ENCODE assay signal across 8 mouse cellular contexts in genomic region chr3:96334175-96335162, GRCm38 (mm10). TPM values are rescaled to one million over a fixed set of nuclear protein-coding genes. Genes with fewer than 3 reads are reported as not detected.
A peak's percentile ranks its signal among the peaks of the same experiment; 100 is the strongest.
DNase-seq lines count a peak whose midpoint lies in the region; ATAC-seq and TF ChIP-seq lines count a peak whose summit lies in the region.

No protein-coding gene starts in this region.

- no peak overlapping the region for H3K27ac ChIP-seq in midbrain, embryonic 12.5 days (replicated peaks)
- H3K27ac ChIP-seq in midbrain, embryonic 15.5 days, result no peak overlapping the region
- H3K27ac ChIP-seq in embryonic facial prominence, embryonic 13.5 days, result no peak overlapping the region
- no peak overlapping the region for H3K27ac ChIP-seq in limb, embryonic 14.5 days (replicated peaks; ENCODE audit: low read depth, low read length)
- H3K27ac ChIP-seq in stomach, embryonic 15.5 days, result no peak overlapping the region
- H3K27ac ChIP-seq in thymus, adult 2 months (ENCODE audit: control insufficient read depth, insufficient read depth, low read length), result no peak overlapping the region

- WGBS in midbrain, embryonic 12.5 days, result 3% methylated on average over 36 of the region's 36 CpGs
- 3% methylated on average over 36 of the region's 36 CpGs for WGBS in midbrain, embryonic 15.5 days
- 2% methylated on average over 36 of the region's 36 CpGs for WGBS in embryonic facial prominence, embryonic 13.5 days
- WGBS in limb, embryonic 14.5 days, result 3% methylated on average over 36 of the region's 36 CpGs
- WGBS in stomach, embryonic 15.5 days, result 5% methylated on average over 36 of the region's 36 CpGs
- 10% methylated on average over 36 of the region's 36 CpGs for WGBS in thymus, adult 2 months

- ATAC-seq in midbrain, embryonic 12.5 days (ENCODE audit: low FRiP score, low read depth), result no peak
- no peak for ATAC-seq in midbrain, embryonic 15.5 days (replicated peaks)
- ATAC-seq in embryonic facial prominence, embryonic 13.5 days (ENCODE audit: insufficient number of reproducible peaks, insufficient read depth, low FRiP score, low TSS enrichment, low read depth), result no peak
- no peak for ATAC-seq in limb, embryonic 14.5 days (ENCODE audit: low FRiP score, low read depth)
- ATAC-seq in stomach, embryonic 15.5 days (ENCODE audit: insufficient read depth, low FRiP score, low read depth), result no peak

- peaks cover 96% of the 10 kb centered on the region for H3K27me3 ChIP-seq in midbrain, embryonic 12.5 days
- H3K27me3 ChIP-seq in midbrain, embryonic 15.5 days (replicated peaks), result peaks cover 95% of the 10 kb centered on the region
- peaks cover 99% of the 10 kb centered on the region for H3K27me3 ChIP-seq in embryonic facial prominence, embryonic 13.5 days
- H3K27me3 ChIP-seq in limb, embryonic 14.5 days (ENCODE audit: control insufficient read depth, insufficient read depth, low read length), result peaks cover 96% of the 10 kb centered on the region
- H3K27me3 ChIP-seq in stomach, embryonic 15.5 days (replicated peaks), result peaks cover 78% of the 10 kb centered on the region
- peaks cover 17% of the 10 kb centered on the region for H3K27me3 ChIP-seq in thymus, adult 2 months (ENCODE audit: control insufficient read depth, insufficient read depth, low read length)

- no peak overlapping the region for H3K9ac ChIP-seq in midbrain, embryonic 12.5 days (replicated peaks)
- no peak overlapping the region for H3K9ac ChIP-seq in midbrain, embryonic 15.5 days
- H3K9ac ChIP-seq in embryonic facial prominence, embryonic 13.5 days, result no peak overlapping the region
- no peak overlapping the region for H3K9ac ChIP-seq in limb, embryonic 14.5 days (ENCODE audit: low read depth, low read length, severe bottlenecking)
- H3K9ac ChIP-seq in stomach, embryonic 15.5 days, result no peak overlapping the region

- no peak for DNase-seq in limb, embryonic 14.5 days (ENCODE audit: low spot score)
- DNase-seq in right cerebral cortex, adult 2 months (ENCODE audit: low spot score in 2 of 2), result no peak
- no peak for DNase-seq in spleen, postnatal 36 days (ENCODE audit: low spot score in 2 of 2)
- DNase-seq in thymus, adult 2 months, result no peak

- H3K9me3 ChIP-seq in midbrain, embryonic 12.5 days, result no peaks in the 10 kb centered on the region
- no peaks in the 10 kb centered on the region for H3K9me3 ChIP-seq in midbrain, embryonic 15.5 days
- no peaks in the 10 kb centered on the region for H3K9me3 ChIP-seq in embryonic facial prominence, embryonic 13.5 days
- H3K9me3 ChIP-seq in limb, embryonic 14.5 days (ENCODE audit: control insufficient read depth, low read length), result no peaks in the 10 kb centered on the region
- H3K9me3 ChIP-seq in stomach, embryonic 15.5 days, result no peaks in the 10 kb centered on the region

- peaks cover 7% of the 10 kb centered on the region for H3K4me1 ChIP-seq in midbrain, embryonic 12.5 days
- H3K4me1 ChIP-seq in midbrain, embryonic 15.5 days, result no peaks in the 10 kb centered on the region
- H3K4me1 ChIP-seq in embryonic facial prominence, embryonic 13.5 days, result peaks cover 6% of the 10 kb centered on the region; the same call in 1 of the 2 replicates
- no peaks in the 10 kb centered on the region for H3K4me1 ChIP-seq in limb, embryonic 14.5 days (ENCODE audit: control insufficient read depth, insufficient read depth, low read length)
- no peaks in the 10 kb centered on the region for H3K4me1 ChIP-seq in stomach, embryonic 15.5 days
- peaks cover 16% of the 10 kb centered on the region for H3K4me1 ChIP-seq in thymus, adult 2 months (replicated peaks; ENCODE audit: control insufficient read depth, insufficient read depth, low read length)

- no peak for TF ChIP-seq CTCF in thymus, adult 2 months (IDR thresholded peaks at IDR 0.05; ENCODE audit: borderline replicate concordance, control insufficient read depth, extremely low read depth, insufficient read depth, low read length, poor library complexity)

- H3K36me3 ChIP-seq in midbrain, embryonic 12.5 days, result no peaks in the 10 kb centered on the region
- H3K36me3 ChIP-seq in midbrain, embryonic 15.5 days (replicated peaks), result no peaks in the 10 kb centered on the region
- H3K36me3 ChIP-seq in embryonic facial prominence, embryonic 13.5 days, result no peaks in the 10 kb centered on the region
- H3K36me3 ChIP-seq in limb, embryonic 14.5 days (ENCODE audit: control insufficient read depth, insufficient read depth, low read length), result no peaks in the 10 kb centered on the region
- no peaks in the 10 kb centered on the region for H3K36me3 ChIP-seq in stomach, embryonic 15.5 days
- H3K36me3 ChIP-seq in thymus, adult 2 months (ENCODE audit: control insufficient read depth, insufficient read depth, low read length), result no peaks in the 10 kb centered on the region

- no peak for TF ChIP-seq POLR2A in limb, embryonic 14.5 days (IDR thresholded peaks at IDR 0.05; ENCODE audit: borderline replicate concordance, extremely low read depth, insufficient read depth, insufficient read length)
- TF ChIP-seq POLR2A in thymus, adult 2 months (IDR thresholded peaks at IDR 0.05; ENCODE audit: control insufficient read depth, extremely low read depth, insufficient read depth, low read length, poor library complexity), result no peak

- peak overlapping the region; percentile 33 for H3K4me2 ChIP-seq in midbrain, embryonic 12.5 days (replicated peaks)
- H3K4me2 ChIP-seq in midbrain, embryonic 15.5 days, result no peak overlapping the region
- peak overlapping the region; percentile 46 for H3K4me2 ChIP-seq in embryonic facial prominence, embryonic 13.5 days
- H3K4me2 ChIP-seq in limb, embryonic 14.5 days (replicated peaks; ENCODE audit: low read depth, low read length, severe bottlenecking), result peak overlapping the region; percentile 15; the same call in 1 of the 2 replicates
- peak overlapping the region; percentile 51 for H3K4me2 ChIP-seq in stomach, embryonic 15.5 days

- peak overlapping the region; percentile 24 for H3K4me3 ChIP-seq in midbrain, embryonic 12.5 days
- no peak overlapping the region for H3K4me3 ChIP-seq in midbrain, embryonic 15.5 days
- H3K4me3 ChIP-seq in embryonic facial prominence, embryonic 13.5 days, result peak overlapping the region; percentile 24
- H3K4me3 ChIP-seq in limb, embryonic 14.5 days (replicated peaks; ENCODE audit: low read length), result peak overlapping the region; percentile 16; the same call in 1 of the 2 replicates
- peak overlapping the region; percentile 14 for H3K4me3 ChIP-seq in stomach, embryonic 15.5 days (replicated peaks)
- H3K4me3 ChIP-seq in thymus, adult 2 months (ENCODE audit: control insufficient read depth, insufficient read depth, low read length), result no peak overlapping the region

RNA-seq across cellular contexts. Expression of gene Fcgr1, which starts 40.7 kb away (rescaled TPM):
- 1.9 and 2.4 TPM in 2 replicates for polyA plus RNA-seq in midbrain, embryonic 12.5 days (2016; fragmentation: Nextera tagmentation; extraction: Ambion mirVana)
- 1.0 and 1.7 TPM in 2 replicates for polyA plus RNA-seq in midbrain, embryonic 15.5 days (2015; fragmentation: Nextera tagmentation; extraction: Ambion mirVana)
- 2.1 and 2.7 TPM in 2 replicates for polyA plus RNA-seq in embryonic facial prominence, embryonic 13.5 days (2015; fragmentation: Nextera tagmentation; extraction: Ambion mirVana)
- polyA plus RNA-seq in limb, embryonic 14.5 days (2012; rRNA removed), result 2.8 and 3.1 TPM in 2 replicates
- 3.3 and 3.9 TPM in 2 replicates for polyA plus RNA-seq in limb, embryonic 14.5 days (2014; fragmentation: Nextera tagmentation; extraction: Ambion mirVana)
- 3.8 and 4.4 TPM in 2 replicates for polyA plus RNA-seq in stomach, embryonic 15.5 days (2015; fragmentation: Nextera tagmentation; extraction: Ambion mirVana)
- polyA plus RNA-seq in thymus, adult 2 months (2012; rRNA removed), result 3.8 and 6.8 TPM in 2 replicates

Comparison
In these comparisons a context has a peak if more than half of its experiments do, and no peak if none do; other contexts are left out.
1. H3K4me3 ChIP-seq: peak in midbrain, embryonic 12.5 days (single experiment), embryonic facial prominence, embryonic 13.5 days (single experiment), limb, embryonic 14.5 days (single experiment) and stomach, embryonic 15.5 days (single experiment); none in midbrain, embryonic 15.5 days (single experiment) and thymus, adult 2 months (single experiment).